Mouse (Mus musculus) E14TG2a.4 (cell line): ENCODE measurements at regions not wholly inside any gene's neighbourhood (a gene's known extent, or its start where the extent isn't known, plus 50 kb on each side); places are given as distances from the start of the nearest gene placed in this dataset.

Source experiments
- CTCF ChIP-seq: conservative IDR thresholded peaks from 2 replicates; pipeline ENCODE4 v1.5.1; 2014; ENCODE audit warnings: low read length
- NANOG ChIP-seq: IDR thresholded peaks from 2 replicates; pipeline ENCODE4 v1.6.1; 2014; ENCODE audit warnings: borderline replicate concordance, low read length, mixed read lengths
- POU5F1 ChIP-seq: IDR thresholded peaks from 2 replicates; pipeline ENCODE4 v1.6.1; 2014; ENCODE audit warnings: low read length, borderline replicate concordance

DNA sequence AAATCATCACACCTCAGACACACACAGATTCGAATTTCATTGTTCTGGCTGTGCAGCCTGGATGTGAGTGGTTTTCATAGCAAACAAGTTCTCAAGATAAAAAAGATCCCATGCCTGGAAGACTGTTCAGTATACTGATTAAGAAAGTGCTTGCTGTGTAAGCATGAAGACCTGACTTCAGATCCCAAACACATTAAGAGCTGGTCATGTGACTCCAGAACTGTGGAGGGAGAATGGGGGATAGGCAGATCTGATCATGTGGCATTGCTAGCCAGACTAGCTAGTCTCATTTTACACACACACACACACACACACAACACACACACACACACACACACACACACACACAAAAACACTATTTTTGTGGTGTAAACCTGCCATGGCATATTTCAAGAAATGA lies 119.4 kb upstream of the Plxna4 start:
- TF ChIP-seq CTCF (no peak), NANOG (no peak), POU5F1 (no peak)
